Mouse (Mus musculus): ENCODE measurements around the gene Zfyve27.
A peak's percentile ranks its signal among the peaks of the same experiment; 100 is the strongest.

The Zfyve27 gene

DNA sequence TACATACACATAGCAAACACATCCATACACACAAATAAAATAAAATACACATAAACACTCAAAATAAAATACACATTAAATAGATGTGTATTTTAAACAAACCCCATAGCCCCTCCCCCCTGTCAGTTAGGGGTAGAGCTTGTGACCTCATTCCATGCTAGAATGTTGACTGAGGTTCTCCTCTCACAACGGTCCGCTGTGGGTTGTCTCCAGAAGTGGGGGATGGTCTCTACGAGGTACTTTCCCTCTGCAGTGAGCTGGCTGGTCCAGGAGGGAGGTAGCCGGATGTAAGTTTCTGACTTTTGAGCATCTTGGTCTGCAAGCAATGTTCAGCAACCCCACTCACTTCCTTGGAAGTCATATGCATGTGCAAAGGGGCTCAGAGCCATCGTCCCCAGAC, at the start of gene Zfyve27:
Gene Zfyve27 (plus strand): TSS at position 188 of the 400 bp plus-strand sequence.
- DNase-seq (ENCODE audit: low read depth): no peak

DNA sequence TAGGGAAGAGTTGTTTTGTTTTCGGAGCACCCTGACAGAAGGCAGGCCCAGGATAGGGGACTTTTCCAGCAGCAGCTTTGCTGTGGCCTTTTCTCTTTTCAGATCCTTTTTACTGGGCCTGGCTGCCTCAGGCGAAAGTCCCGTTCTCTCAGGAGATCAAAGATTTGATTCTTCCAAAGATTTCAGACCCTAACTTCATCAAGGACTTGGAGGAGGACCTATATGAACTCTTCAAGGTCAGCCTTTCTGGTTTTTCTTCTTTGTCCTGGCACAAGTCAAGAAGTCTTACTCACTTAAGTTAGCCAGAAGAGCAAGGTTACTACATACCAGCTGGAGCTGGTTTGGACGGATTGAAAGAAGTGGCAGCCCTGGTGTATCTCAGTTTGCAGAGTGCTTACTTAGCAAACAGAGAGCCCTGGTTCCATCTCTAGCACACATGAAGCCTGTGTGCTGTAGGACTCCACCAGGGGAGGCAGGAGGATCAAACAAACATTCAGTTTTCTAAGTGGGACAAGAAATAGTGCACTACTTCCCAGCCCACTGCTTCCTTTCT, 47.9 kb upstream of the Zfyve27 start:
- no peak for DNase-seq (ENCODE audit: low read depth)

- DNase-seq (ENCODE audit: low read depth): no peak
Observed at GRCm38 (mm10) chr19:42118142-42118541, 45.6 kb upstream of the Zfyve27 start.

GRCm38 (mm10) chr19:42118596-42118995, 45.2 kb upstream of the Zfyve27 start:
- no peak for DNase-seq (ENCODE audit: low read depth)

- no peak for DNase-seq (ENCODE audit: low read depth)
Observed at GRCm38 (mm10) chr19:42120451-42120850, 43.3 kb upstream of the Zfyve27 start.

GRCm38 (mm10) chr19:42124684-42125083, 39.1 kb upstream of the Zfyve27 start:
- no peak for DNase-seq (ENCODE audit: low read depth)

GRCm38 (mm10) chr19:42125501-42126218, 38.1 kb upstream of the Zfyve27 start:
- no peak for DNase-seq (ENCODE audit: low read depth)

GRCm38 (mm10) chr19:42126219-42126605, 37.5 kb upstream of the Zfyve27 start:
- DNase-seq (ENCODE audit: low read depth): no peak

GRCm38 (mm10) chr19:42127024-42127423, 36.7 kb upstream of the Zfyve27 start:
- no peak for DNase-seq (ENCODE audit: low read depth)

GRCm38 (mm10) chr19:42128052-42128740, 35.6 kb upstream of the Zfyve27 start:
- DNase-seq (ENCODE audit: low read depth): peak; percentile 37

DNA sequence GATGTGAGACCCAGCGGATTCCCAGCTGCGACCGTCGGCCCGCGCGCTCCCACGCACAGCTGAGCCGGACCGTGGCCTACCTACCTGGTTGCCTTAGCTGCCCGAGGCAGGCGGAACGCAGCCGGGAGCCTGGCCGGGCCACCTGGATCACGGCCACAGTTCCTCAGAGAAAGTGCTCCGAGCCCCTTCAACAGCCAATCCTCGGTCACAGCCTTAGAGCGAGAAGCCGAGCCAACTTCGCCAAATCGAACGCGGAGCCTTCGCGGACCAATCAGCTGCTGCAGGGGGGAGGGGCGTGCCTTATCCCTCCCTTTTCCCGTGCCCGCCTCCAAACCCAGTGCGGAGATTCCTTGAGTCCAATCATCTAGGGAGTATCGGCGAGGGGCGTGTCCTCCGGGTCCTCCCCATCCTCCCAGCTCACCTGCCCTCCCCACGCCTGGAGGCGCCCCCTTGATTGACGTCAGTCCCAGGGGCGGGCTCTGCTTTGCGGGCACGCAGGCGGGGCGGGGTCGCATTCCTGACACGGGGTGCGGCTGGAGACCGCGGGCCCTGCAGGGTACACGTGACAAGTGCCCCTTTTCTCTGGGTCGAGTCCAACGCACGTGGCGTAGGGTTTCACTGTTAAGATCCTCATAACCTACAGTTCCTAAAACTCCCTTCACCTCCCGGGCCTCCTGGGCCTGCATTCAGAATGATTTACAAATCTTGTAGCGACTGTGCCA, 34.8 kb upstream of the Zfyve27 start, which contains the start of gene Avpi1:
Gene Avpi1 (minus strand): TSS at position 273 of the 722 bp plus-strand sequence.
- DNase-seq (ENCODE audit: low read depth): peak; percentile 95

DNA sequence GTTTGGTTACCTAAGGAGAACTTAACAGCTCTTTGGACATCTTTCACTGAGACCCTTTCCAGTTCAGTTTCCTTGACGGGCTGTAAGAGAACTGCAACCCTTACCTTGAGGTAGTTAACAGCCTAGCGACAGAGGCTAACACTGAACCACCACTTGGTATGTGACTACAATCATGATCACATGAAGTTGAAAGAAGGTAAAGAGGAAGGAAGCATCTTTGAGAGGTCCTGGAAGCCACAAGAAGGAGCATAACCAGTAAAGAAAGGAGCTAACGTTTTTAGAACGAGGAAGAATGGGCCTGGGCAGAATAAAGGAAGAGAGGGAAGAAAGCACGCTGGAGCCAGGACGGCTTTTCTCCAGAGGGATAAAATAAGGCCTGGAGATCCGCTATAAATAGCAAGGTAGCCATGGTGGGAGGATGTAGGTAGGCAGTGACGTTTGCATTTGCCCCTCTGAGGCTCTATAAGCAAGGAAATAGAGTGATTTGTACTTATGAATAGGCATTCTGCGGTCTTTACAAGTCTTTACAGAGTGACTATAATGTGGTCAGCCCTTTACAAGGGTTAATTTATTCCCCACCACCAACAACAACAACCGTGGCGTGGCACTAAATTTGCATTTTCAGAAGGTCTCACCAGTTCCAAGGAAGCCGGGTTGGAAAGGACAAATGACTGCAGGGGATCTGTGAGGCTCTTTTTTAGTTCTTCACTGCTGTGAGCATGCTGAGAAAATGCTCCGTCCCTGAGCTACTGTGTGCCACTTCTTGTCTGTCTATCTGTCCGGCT, 34.0 kb upstream of the Zfyve27 start:
- DNase-seq (ENCODE audit: low read depth): no peak

GRCm38 (mm10) chr19:42130294-42130606, 33.5 kb upstream of the Zfyve27 start:
- DNase-seq (ENCODE audit: low read depth): no peak

DNA sequence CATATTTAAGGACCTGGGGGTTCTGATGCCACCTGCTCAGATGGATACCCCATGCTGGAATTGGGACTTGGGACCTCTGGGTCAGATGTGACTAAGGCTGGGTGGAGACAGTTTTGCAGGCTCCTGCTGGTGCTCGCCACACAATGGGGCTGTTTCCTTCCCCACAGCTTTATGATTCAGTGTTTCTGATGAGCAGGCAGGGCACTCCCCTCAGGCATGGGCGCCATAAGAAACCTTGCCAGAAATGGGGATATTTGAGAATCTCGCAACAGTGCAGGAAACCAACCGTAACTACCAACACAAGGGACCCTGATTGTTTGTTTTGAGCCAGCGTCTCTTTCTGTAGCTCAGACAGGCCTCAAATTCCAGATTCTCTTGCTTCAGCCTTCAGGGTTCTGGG, 32.6 kb upstream of the Zfyve27 start:
- no peak for DNase-seq (ENCODE audit: low read depth)

GRCm38 (mm10) chr19:42135070-42135469, 28.7 kb upstream of the Zfyve27 start:
- DNase-seq (ENCODE audit: low read depth): no peak

- no peak for DNase-seq (ENCODE audit: low read depth)
Observed at GRCm38 (mm10) chr19:42136126-42136525, 27.6 kb upstream of the Zfyve27 start.

DNA sequence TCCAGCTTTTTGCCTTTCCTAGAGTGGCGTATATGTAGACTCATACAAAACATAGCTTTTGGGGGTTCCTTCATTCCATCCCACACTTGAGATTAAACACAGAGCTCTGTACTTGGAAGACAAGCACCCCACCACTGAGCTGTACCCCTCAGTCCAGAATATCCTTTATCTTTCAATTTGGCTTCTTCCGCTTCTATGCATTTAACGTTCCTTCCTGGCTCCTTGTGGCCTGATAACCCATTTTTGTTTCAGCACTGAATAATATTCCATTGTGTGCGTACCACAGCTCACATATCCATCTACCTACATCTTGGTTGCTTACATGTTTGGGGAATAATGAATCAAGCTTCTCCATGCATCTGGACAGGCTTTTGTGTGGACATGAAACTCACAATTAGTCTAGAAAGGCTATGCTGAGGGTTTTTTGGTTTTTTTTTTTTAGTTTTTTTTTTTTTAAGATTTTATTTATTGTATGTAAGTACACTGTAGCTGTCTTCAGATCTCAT, 26.5 kb upstream of the Zfyve27 start:
- DNase-seq (ENCODE audit: low read depth): no peak

GRCm38 (mm10) chr19:42138517-42139285, 25.1 kb upstream of the Zfyve27 start:
- DNase-seq (ENCODE audit: low read depth): no peak

DNA sequence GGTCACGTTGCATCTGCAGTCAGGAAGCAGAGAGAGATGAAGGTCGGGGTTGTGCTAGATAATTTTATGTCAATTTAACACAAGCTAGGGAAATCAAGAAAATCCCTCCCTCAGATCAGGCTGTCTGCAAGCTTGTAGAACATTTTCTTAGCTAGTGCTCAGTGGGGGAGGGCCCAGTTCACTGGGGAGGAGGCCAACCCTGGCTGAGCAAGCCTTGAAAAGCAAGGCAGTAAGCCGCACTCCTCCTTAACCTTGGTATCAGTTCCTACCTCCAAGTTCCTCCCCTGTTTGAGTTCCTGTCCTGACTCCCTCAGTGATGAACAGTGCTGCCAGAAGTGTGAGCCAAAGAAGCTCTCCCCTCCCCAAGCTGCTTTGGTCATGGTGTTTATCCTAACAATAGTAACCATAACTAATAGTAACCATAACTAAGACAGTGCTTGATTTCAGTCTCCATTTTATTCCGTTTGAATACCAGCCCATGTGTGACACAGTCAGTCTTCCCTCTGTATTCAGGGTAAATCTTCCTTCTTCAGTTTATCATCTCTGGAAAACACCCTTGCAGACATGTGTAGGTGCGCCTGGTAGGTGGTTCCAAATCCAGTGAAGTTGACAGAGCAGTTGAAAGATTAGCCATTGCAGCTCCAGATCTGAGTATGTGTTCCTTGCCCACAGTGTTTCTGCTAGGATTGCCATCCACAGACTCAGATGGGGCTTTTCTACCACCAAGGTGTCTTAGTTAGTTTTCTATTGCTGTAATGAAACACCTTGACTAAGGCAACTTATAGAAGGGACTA, 23.8 kb upstream of the Zfyve27 start:
- no peak for DNase-seq (ENCODE audit: low read depth)

DNA sequence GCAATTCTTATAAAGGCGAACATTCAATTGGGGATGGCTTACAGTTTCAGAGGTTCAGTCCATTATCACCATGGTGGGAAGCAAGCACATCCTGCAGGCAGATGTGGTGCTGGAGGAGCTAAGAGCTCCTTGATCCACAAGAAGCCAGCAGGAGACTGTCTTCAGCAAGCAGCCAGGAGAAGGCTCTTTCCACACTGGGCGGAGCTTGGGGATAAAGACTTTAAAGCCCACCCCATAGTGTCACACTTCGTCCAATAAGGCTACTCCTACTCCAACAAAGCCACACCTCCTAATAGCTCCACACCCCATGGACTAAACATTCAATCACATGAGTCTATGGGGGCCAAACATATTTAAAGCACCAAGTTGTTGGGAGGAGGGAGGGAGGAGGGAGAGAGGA, 21.8 kb upstream of the Zfyve27 start:
- no peak for DNase-seq (ENCODE audit: low read depth)
